Mouse (Mus musculus) left cerebral cortex, adult 8-10 months (tissue): ENCODE measurements around the gene Ubl3. TPM values are rescaled to one million over a fixed set of nuclear protein-coding genes. Genes with fewer than 3 reads are reported as not detected.

Experiments
- DNase-seq, 2 experiments: peaks; one replicate each; pipeline ENCODE4 v3.0.0; 2022; ENCODE audit warnings: low spot score in 2 of 2
- total RNA-seq, 4 experiments: library from RNA; stranded (reverse); gene quantifications; 2 replicates each; pipeline ENCODE4 v1.2.4; 2022

Gene Ubl3
- total RNA-seq, 4 experiments from 2014 or later: 216 to 240 (median 236) TPM

DNA sequence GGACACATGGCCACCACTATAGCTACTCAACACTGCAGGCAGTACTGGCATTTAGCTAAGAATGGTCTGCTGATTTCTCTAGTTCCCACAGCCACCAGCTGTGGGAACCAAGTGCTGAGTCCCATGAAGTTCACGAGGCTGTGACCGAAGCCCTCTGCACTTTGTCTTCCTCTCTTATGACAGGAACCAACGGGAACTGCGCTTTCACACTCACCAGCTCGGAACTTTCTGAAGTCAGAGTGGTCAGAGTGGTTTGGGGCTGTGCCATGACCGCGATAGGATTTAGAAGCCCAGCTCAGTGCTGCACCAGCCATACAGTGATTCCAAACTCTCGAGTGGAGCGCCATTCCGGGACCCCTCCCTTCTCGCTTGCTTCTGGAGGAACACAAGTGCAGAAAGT is 66.4 kb downstream of the Ubl3 start:
- DNase-seq: no peak

DNA sequence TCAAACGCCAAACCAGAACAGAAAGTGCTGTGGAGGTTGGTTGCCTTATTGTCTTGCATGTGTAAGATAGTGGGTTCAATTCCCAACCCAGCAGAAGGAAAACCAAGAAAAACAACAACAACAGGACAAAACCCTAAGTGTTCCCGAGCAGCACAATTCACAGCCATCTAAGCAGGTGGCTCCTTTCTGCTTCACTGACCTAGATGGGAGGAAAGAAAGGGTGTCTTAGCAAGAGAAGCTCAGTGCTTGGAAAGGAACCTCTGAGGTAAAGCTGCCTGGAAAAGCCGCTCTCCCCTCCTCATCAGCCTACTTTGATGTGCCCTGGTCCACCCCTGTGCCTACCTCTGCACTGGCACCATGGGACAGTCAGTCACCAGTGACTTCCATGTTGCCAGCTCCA is 70.8 kb downstream of the Ubl3 start:
- DNase-seq: no peak

DNA sequence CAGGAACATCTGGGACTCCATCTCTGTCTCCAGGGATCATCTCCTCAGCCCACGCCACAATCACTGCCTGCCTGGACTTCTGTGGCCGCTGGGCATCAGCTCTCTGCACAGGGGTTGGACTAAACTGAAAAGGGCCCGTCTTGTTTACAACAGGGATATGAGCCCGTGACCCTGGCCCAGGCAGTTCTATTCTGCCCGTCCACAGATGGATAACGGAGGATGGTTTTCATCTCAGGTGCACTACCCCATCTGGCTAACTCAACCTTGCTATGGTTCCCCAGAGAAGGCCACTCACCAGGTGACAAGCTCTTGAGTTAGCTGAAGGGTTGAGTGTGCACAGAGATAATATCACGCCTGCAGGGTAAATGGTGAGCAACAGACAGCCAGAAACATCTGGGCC is 78.2 kb downstream of the Ubl3 start:
- no peak for DNase-seq

DNA sequence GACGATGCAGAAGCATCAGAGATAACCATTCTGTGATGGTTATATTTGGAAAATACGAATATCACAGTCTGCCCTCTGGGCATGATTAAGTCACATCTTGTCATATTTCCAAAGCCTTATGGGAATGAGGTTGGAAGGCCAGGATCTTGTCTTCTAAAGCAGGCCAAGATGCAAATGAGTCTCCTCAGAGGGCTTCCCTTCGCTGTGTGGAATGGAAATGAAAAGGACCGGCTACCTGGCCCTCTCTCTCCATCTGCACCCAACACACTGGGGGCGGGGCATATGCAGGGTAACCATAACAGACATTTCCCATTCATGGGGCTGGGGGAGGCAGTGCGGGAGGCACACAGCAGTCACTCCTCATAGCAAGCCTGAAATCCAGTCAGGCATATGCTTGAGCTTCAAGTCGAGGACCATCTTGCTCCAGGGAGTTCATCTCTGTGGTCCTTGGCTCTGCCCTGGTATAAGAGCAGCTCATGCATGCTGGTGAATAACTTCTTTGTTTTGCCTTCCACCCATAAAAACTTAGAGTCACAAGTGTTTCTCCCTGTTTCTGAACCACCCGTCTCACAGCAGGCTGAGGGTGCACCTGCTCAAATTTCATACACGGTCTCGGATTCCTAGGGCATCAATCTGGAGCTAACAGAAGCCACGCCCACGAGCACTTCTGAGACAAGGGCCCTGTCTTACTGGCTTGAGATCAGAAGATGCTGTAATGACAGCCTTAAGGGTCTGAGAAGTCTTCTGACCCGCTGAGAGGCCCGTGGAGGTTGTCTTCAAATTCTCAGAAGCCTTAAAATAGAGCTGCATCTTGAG is 83.8 kb downstream of the Ubl3 start:
- DNase-seq: no peak

DNA sequence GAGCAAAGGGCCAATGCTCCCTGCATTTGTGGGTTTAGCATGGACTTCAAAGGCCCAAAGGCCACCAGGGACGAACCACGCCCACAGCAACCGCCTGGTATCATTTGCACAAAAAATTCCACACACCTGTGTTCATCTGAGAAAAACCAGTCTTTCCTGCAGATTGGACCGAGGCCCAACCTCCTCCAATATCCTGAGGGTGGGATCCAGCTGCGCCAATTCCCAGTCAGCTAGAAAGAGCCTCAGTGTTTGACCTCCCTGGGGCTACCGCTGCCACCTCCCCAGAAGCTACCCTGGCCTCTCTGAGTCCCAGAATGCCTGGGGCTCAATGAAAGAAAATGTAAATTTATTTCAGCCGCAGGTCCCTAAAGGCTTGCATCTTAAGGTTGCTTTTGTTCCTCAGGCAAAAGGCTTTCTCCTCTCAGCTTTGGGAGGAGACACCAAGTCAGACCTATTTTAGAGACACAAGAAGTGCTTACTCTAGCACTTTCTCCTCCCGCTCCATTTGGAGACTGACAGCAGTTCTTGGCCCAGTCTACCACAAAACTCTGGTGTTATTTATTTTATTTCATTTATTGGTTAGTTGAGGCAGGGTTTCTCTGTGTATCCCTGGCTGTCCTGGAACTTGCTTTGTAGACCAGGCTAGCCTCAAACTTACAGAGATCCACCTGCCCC is 85.5 kb downstream of the Ubl3 start:
- no peak for DNase-seq

DNA sequence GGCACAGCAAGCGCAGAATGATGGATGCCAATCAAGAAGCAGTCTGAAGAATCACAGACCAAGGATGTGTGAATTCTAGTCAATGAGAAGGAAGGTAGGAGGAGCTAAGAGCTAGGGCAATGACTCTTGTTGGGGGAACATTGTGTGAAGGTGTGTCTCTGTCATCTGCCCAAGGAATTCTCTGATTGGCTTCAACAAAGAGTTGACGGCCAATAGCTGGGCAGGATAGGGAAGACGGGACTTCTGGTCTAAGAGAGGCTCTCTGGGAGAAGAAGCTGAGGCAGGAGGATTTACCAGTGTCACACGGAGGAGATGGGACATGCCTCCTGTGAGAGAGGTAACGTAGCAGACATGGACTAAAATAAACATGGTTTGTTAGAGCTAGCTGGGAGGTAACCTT is 86.5 kb downstream of the Ubl3 start:
- no peak for DNase-seq

DNA sequence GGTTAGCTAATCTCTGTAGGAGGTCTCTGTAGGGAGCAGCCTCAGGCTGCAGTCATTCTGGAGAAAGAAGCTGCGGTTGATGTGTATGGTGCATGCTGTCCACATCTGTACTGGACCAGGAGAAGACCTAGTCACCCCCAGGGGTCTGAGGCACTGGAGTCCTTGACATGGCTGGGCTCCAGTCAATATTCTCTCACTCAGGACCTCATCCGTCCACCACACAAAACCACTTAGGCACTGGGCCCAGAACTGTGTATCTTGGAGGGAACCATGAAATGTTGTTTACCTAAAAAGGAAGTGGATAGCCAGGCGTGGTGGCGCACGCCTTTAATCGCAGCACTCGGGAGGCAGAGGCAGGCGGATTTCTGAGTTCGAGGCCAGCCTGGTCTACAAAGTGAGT is 87.5 kb downstream of the Ubl3 start:
- DNase-seq: no peak

DNA sequence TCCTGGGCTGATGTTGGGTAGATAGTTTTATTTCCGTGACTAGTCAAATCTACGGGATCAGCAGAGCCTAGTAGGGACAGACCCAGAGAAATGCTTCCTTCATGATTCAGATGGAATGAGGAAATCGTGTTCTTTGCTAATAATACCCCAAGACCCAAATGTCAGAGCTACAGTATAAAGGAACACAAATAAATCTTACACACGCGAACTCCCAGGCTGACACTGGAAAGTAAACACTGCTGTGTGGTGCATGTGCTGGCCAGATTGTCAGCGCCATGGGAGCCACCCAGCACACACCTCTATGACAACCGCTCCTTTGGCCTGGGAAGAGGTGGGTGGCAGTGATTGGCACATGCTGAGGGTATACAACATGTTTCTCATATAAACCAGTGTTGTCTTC is 88.1 kb downstream of the Ubl3 start:
- DNase-seq: no peak

DNA sequence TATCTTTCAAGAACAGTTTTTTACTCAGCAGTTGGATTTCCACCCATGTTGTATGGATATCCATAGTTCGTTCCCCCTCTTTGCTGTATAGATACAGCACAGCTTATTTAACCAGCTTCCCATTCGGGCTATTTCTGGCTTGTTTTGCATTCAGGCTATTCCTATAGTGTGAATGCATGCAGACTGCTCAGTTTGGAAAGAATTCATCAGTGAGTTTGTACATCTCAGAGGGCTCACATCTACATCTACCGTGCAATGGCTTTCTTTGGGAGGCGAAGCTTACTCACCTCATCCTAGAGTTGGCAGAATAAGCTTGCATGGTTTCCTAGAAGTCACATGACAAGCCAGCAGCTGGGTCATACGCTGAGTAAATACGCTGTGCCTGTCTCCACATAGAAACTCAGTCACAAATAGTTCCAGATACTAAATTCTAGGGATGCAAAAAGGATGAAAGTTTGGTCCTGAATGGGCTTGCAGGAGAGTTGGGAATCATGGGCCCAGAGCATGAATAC is 88.8 kb downstream of the Ubl3 start:
- peak in 1 of 2 experiments; percentile 21 for DNase-seq

Other genes starting within 250 kb of the Ubl3 start
- 10 to 100 TPM; 23.7 to 27.8 (median 27.4) TPM for gene Slc7a1, start 152.9 kb downstream of the Ubl3 start, total RNA-seq